Mouse (Mus musculus) layer of hippocampus, adult 9-11 months (tissue): Measurements from ENCODE around the gene Notch1.
A peak's percentile ranks its signal among the peaks of the same experiment; 100 is the strongest.

ENCODE experiments used
- DNase-seq: peaks from one replicate; pipeline ENCODE4 v3.0.0; 2022

Gene Notch1

DNA sequence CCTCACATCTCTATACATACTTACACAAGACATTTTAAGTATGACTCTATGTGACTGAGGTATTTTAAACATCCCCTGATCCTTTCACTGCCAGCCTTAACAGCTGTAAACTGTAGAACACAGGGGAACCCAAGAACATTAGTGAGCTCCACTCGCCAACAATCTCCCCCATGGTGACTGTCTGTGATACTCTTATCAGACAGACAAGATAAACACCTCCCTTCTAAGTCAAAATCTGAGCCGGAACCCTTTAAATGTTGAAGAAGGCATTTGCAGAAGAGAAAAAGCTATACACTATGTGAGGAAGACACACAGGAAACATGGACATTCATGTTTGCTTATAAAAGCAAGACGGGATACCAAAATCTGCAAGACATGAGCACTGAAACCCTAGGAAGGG is 72.6 kb downstream of the Notch1 start:
- no peak for DNase-seq

DNA sequence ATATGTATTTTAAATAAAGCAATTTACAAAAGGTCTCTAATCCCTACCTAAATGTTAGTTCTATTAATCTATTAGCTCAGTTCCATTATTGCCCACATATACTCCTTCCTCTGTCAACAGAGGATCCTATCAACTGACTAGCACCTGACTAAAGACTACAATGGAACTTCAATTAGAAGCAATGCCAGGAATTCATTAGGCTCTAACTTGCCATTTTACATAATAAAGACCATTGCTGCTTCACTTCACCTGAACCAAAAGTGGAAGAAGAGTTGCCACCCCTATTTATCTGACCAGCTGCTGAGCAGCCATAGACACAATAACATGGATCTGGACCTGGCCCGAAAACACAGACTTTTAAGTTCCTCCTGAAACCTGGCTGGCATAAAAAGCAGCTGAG is 73.6 kb downstream of the Notch1 start:
- DNase-seq = no peak

DNA sequence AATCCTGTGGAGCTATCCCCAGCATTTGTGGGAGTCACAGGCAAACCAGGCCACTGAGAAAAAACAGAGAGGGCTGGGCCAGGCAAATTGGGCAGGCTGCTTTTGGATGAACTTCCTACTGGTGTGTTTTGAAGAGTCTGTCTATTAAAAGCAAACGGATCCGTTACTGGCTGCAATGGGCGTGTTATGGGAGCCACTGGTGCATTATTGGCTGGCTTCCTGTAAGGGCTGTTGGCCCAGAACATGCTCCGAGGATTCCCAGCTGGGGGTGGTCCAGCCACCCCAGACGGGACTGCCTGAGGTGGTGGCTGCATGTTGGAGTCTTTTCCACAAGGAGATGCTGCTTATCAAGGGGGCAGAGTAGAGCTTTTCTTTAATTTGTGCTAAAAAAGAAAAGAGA is 74.8 kb downstream of the Notch1 start:
- no peak for DNase-seq

DNA sequence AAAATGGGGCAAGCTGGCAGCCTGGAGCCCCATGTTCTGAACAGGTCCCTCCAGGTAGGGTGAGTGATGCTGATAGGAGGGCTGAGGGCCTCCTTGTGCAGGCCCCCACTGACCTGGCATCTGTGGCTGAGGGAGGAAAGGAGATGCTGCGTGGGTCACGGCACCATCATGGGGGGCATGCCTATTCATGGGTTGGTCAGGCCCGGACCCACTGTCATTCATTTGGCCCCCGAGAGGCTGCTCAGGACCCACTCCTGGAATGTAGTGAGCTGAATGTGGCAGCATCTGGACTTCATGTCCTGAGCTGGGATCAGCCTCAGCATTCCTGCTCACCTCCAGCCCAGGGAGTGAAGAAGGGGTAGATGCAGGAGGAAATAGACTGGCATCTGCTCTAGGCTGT is 75.2 kb downstream of the Notch1 start:
- DNase-seq = no peak

DNA sequence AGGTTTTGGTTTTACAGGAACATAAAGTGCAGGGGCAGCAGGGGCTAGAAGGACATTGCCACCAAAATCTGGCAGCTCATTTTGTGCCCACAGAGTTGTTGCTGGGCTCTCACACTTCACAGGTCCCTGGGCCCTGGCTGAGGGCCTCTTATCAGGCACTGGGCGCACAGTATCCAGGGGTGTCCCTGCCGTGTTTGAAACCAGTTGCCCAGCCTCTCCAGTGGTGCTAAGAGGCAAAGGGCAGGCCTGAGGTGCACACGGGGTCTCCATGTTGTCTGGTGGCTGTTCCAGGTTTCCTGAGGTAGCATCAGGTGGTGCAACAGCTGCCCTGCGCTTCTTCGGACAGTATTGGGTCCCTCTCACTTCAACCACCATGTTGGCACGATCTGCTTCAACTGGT is 76.8 kb downstream of the Notch1 start:
- no peak for DNase-seq

DNA sequence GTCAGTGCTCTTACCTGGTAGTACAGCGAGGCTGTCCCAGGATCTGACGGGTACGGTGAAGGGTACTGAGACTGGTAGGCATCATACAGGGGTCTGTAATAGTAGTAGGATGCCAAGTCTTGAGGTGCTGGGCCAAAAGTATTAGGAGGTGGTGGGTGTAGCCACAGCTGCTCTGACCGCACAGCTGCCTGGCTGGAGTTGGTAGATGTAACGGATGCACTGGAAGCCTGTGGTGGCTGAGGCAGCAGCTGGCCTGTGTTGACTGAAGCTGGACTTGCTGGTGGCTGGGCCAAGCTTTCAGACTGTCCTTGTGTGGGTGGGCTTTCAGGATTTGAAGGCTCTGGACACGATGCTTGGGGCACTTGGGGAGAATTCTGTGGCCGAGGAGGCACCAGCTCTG is 78.1 kb downstream of the Notch1 start:
- DNase-seq = no peak

DNA sequence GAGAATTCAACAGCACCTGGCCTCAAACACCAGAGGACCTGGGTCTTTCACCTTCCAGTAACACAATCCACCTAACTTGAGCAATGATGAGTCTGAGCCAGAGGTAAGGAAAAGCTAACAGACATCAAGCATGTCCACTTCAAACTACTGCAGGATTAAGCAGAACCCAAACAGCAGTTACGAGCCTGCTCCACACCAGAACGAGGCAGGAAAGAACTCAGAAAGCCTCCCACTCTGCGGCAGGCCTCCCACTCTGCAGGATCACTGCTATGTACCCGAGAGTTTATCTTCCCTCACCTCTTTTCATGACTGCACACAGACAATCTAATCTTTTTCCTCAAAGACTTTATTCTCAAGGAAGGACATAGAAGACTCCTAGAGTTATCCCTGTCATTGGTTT is 79.2 kb downstream of the Notch1 start:
- no peak for DNase-seq

DNA sequence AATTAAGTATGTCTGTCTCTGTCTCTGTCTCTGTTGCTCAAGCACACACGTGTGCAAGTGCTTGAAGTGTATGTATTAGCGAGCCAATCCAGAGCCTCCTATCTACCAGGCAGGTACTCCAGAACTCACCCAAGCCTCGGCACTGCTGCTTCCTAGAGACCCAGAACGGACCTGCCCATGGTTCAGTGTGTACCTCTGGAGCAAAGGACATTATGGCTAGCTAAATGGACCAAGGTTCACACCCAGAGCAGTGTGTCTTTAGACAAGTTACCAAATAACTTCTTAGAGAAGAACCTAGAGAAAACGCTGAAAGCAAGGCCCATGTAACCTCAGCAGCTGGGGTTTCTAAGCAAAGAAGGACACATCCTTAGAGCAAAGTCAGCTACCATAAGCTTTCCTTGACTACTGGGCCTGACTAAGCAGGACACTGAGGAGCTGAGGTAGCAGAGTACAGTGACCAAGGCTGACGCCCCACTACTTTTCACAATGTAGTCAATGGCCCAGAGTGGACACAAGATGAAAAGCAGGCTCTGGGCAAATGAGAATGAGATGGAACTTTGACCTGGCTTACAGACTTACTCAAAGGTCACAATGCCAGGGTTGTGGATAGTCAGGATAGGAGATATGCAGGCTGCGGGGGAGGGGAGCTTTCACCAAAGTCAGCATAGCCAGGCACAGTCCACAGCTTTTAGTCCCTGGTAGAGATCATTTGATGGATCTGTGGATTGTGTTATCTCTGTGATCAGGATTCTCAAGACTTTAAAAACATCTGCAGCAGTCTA is 81.5 kb downstream of the Notch1 start:
- no peak for DNase-seq

DNA sequence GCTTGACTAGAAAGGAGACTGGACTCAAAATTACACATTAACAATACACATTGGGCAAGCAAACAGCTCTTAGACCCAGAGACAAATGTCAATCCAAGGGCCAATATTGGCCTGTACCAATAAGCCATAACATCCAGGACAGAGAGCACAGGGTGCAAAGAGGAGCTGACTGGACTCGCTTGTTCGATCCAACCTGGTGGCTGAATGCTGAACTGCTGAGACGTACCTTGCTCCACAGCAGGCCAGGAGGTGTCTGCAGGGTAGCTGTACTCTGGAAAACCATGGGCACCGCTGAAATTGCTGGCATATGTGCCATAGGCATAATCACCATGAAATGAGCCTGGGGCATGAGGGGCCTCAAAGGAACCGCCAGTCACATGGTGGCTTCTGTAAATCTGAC is 86.6 kb downstream of the Notch1 start:
- no peak for DNase-seq

DNA sequence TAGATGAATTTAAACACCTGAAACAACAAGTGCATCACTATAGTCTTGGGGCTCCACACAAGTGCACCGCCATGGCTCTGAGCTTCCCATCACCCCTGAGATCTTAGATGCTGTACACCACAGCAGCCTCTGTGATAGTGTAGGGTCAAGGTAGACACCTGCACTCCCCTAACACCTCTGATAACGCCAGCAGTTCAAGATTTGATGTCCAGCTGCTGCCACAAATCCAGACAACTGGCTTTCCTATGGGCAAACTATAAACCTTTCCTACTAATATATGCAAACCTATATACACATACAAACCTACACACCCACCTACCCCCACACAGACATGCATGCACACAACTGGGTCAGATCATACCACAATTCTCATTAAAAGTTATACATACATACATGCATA is 91.9 kb downstream of the Notch1 start:
- DNase-seq = no peak

DNA sequence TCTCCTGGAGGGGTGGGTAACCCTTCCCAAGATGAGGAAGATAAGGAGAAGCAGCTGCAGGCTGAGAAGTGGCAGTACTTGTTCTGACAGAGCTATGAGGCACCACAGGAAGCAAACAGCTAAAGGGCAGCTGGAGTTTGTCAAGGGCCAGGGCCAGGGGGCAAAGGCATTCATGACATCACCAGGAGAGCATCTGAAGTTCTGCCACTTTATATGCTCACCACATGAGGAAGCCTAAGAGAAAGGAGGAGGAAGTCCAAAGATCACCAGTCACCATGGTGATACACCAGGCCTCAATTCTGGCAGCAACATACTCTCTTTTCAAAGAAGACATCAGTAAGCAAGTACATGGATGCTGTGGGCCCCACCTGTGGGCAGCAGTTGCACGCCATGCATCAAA is 93.4 kb downstream of the Notch1 start:
- DNase-seq = no peak

DNA sequence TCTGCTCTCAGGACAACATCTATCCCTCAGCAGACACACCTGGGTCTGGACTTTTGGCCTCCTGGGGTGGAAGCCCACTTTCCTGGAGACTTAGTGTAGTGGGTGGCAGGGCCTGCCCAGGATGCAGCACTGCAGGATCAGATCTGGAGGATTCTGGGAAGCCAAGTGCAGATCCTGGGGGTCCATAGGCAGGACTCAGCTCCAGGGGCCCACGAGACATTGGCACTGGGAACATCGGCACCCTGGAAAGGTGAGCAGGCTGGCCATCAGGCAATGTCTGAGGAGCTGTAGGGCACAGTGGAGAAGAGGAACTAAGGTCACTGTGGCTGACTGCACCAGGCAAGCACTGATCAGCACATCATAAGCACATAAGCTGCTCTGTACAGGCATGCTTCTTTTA is 94.5 kb downstream of the Notch1 start:
- no peak for DNase-seq

DNA sequence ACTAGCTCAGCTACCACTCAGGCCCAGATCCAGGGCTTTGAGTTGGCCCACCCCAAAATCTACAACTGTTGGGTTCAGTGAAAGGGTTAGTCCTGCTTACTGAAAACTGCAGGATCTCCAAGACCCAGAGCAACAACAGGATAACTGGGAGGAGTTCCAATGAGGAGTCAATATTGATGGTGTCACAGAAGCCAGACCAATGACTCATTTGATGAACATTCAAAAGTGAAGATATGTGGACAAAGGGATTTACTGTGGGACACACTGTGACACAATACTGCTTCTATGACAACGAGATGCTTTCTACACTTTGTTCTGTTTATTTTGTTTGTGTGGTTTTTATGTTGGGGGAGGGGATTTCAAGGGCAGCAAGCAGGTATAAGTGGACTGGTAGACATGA is 98.3 kb downstream of the Notch1 start:
- DNase-seq = no peak

DNA sequence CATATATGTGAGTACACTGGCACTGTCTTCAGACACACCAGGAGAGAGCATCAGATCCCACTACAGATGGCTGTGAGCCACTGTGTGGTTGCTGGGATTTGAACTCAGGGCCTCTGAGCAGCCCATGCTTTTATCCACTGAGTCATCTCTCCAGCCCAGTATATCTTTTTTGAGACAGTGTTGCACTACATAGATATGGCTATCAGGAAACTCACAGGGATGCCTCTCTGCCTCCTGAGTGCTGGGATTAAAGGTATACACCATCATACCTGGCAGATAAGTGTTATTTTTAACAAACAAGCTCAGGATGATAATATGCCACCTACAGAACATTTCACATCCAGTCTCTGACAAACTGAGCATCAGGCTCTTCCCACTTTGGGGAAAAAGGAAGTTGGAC is 99.4 kb downstream of the Notch1 start:
- DNase-seq = no peak

DNA sequence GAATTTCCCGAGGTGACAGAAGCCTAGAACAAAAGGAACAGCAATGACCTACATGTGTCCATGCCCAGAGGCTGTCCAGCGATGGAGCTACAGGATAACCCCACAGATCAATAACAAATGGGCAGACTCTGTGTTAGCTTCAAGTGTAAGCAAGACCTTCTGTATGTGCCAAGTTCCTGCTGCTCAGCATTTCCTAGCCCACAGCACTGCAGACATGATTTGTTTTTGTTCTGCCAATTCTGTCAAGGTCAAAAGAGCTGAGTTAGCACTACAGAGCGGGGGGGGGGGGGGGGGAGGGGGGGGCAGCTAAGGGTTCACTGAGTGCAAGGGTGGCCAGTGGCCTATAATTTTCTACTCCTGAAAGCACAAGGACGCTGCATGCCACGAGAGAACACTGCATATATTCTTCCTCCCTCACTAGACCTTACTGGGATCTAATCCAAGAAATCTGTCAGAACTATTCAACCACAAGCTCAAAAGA is 105.5 kb downstream of the Notch1 start:
- no peak for DNase-seq

DNA sequence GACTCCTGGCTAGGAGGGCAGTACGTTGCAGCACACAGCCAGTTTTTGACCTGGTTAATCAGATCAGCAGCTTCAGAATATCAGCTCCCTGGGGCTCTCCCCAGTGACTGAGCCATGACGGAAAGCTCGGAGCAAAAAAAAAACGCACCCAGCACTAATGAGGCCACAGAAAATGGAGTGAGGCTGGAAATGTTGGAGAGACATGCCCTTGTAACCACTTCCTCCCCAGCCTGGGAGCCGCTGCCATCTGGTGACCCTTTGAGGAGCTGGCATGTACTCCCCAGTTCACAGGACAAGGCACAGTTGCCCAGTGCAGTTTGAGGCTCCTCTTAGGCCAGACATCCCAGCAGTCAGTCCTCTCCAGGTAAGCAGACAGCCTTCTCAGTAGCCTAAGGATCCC is 106.4 kb downstream of the Notch1 start:
- DNase-seq = no peak

DNA sequence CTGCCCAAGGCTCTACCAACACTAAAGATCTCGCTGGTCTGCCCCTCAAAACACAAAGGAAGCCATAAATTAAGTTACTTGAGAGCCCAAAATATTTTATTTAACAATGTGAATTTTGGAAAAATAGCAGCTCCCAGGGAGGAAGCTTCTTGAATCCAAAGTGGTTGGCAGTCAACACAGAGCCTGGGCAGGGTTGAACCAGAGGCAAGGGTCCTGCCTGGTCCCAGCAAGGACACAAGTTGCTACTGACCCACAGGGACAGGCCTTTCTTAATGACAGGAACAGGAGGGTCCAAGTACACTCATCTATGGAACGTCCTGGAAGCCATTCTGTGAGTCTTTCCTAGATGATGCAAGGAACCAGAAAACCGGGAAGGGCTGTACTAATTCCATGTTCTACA is 107.1 kb downstream of the Notch1 start:
- DNase-seq = no peak

DNA sequence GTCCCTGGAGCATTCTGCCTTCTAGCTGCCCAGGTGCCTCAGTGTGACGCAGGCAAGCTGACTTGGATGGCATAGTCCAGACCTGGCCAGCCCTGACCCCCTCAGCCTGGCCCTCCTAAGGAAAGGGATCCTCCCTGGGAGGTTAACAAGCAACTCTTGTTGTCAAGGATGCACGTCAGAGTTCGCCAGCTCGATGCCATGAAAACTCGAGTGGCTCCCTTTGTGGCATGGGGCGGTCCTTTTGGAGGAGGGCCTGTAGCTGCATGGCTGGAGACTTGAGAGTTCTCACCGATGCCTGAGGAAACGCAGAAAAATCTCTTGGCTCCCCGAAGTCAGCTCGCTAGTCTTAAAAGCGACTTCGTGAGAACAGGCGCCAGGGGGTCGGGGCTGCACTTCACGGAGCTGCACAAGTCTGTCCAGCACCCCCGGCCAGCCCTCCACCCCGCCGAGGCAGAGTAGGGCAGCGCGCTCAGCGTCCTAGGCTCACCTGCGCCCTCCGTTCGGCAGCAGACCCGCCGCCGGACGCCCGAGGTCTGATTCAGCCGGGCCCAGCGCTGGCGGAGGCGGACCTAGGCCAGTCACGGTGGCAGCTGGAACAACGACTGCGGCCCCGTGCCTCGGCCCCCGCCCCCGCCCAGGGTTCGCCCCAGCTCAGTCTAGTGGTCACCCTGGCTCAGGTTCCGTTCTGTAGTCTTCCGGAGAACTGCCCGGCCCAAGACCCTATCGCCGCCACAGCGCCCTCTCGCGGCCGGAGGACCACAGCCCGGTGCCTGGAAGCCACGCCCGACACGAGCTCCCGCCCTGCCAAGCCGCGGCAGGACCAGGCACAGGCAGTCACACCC is 107.7 kb downstream of the Notch1 start, which contains the start of gene Inpp5e:
Gene Inpp5e, minus strand, starts transcription at position 689 of the 842 bp plus-strand sequence.
- peak; percentile 93 for DNase-seq
